Mouse (Mus musculus) E14TG2a.4 (cell line): ENCODE measurements around the gene B3galnt2.

ENCODE experiments used
- CTCF ChIP-seq: conservative IDR thresholded peaks from 2 replicates; pipeline ENCODE4 v1.5.1; 2014; ENCODE audit warnings: low read length
- NANOG ChIP-seq: IDR thresholded peaks from 2 replicates; pipeline ENCODE4 v1.6.1; 2014; ENCODE audit warnings: borderline replicate concordance, low read length, mixed read lengths
- POU5F1 ChIP-seq: IDR thresholded peaks from 2 replicates; pipeline ENCODE4 v1.6.1; 2014; ENCODE audit warnings: low read length, borderline replicate concordance

- TF ChIP-seq CTCF, result no peak
- TF ChIP-seq NANOG, result no peak
- TF ChIP-seq POU5F1, result no peak
Measured at GRCm38 (mm10) chr13:13983523-13983922, 29.3 kb downstream of the B3galnt2 start.
